Mouse (Mus musculus) liver, embryonic 14.5 days (tissue): ENCODE data around the gene Cd96.

Experiments used
- CTCF ChIP-seq: IDR thresholded peaks from 2 replicates; pipeline ENCODE4 v1.5.1; 2016; ENCODE audit warnings: antibody characterized with exemption, low read depth, control low read depth
- EP300 ChIP-seq: IDR thresholded peaks from 2 replicates; pipeline ENCODE4 v1.6.1; 2016; ENCODE audit warnings: antibody characterized with exemption, low read depth

- no peak for TF ChIP-seq CTCF
- TF ChIP-seq EP300: no peak
Observed at GRCm38 (mm10) chr16:46117645-46118044, 2.4 kb downstream of the Cd96 start.
